Mouse (Mus musculus) kidney, adult 2 months (tissue): ENCODE measurements around the gene Sugp2. TPM values are rescaled to one million over a fixed set of nuclear protein-coding genes. Genes with fewer than 3 reads are reported as not detected.

Experiments
- DNase-seq: peaks from one replicate; pipeline ENCODE4 v3.0.0; 2021
- H3K27ac ChIP-seq: fragments of 200-500 bp; 2 replicates; pipeline ENCODE4 v1.5.1; 2012; ENCODE audit warnings: low read depth, low read length, control low read depth, inconsistent platforms; ENCODE audit not compliant: insufficient read depth
- H3K27me3 ChIP-seq: fragments of 200-500 bp; replicated peaks from 2 replicates; pipeline ENCODE4 v1.6.1; 2012; ENCODE audit warnings: mild to moderate bottlenecking, moderate library complexity, low read length, inconsistent platforms; ENCODE audit not compliant: control insufficient read depth, insufficient read depth
- H3K36me3 ChIP-seq: fragments of 200-500 bp; 2 replicates; pipeline ENCODE4 v1.6.1; 2012; ENCODE audit warnings: mild to moderate bottlenecking, moderate library complexity, low read length, inconsistent platforms; ENCODE audit not compliant: control insufficient read depth, insufficient read depth
- H3K4me1 ChIP-seq: fragments of 200-500 bp; 2 replicates; pipeline ENCODE4 v1.6.1; 2011; ENCODE audit warnings: low read length; ENCODE audit not compliant: control insufficient read depth, insufficient read depth
- H3K4me3 ChIP-seq: fragments of 200-500 bp; 2 replicates; pipeline ENCODE4 v1.5.1; 2011; ENCODE audit warnings: mild to moderate bottlenecking, low read depth, low read length, control low read depth; ENCODE audit not compliant: insufficient read depth
- CTCF ChIP-seq: fragments of 200-500 bp; conservative IDR thresholded peaks from 2 replicates; pipeline ENCODE4 v1.5.1; 2011; ENCODE audit warnings: low read depth, mild to moderate bottlenecking, control low read depth, low read length, moderate library complexity, mixed read lengths; ENCODE audit not compliant: insufficient read depth, insufficient read length
- POLR2A ChIP-seq: fragments of 200-500 bp; IDR thresholded peaks from one replicate; pipeline ENCODE4 v1.6.1; 2011; ENCODE audit warnings: low read depth, low read length, control low read depth
- WGBS: fragments of 180-500 bp; shearing (Covaris S2); methylation state at CpG from one replicate; pipeline ENCODE4 v1.1.7; 2018; 5-methylcytosine and 5-hydroxymethylcytosine counted together
- polyA plus RNA-seq: library from polyadenylated mRNA; depleted of rRNA; stranded (reverse); fragments of >200 nt; gene quantifications from 2 replicates; pipeline ENCODE4 v1.2.3, GENCODE M21; 2012

The Sugp2 gene
- polyA plus RNA-seq, 1 experiment: 20.2 TPM

- Histone ChIP-seq H3K36me3 (no peaks in the 10 kb centered on the region), H3K27me3 (no peaks in the 10 kb centered on the region), H3K4me1 (peaks cover 9% of the 10 kb centered on the region; the same call in 1 of the 2 replicates), H3K27ac (no peak overlapping the region), H3K4me3 (no peak overlapping the region)
- DNase-seq: peak; percentile 63
- 78% methylated on average over 3 of the region's 3 CpGs for WGBS
- TF ChIP-seq CTCF: no peak
- TF ChIP-seq POLR2A: no peak
Observed at GRCm38 (mm10) chr8:70276476-70276875, 42.5 kb downstream of the Sugp2 start.

DNA sequence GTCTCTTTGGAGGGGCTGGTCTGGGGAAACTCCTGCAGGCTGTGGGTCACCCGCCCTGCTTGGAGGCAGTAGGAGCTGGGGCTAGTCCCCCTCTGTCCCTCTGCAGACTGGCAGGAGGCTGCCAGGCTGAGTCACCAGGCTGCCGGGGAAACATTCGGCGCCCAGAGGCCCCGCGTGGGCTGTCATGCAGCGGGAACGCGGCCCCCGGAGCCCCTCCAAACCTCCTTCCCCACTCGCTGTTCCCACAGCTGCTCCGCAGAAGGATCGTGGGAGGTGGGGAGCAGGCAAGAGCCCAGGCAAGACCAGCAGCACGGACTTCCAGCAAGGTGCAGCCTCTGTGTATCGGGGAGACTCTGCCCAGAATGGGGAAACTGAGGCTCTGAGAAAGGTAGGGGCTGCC, 44.1 kb downstream of the Sugp2 start:
- no peaks in the 10 kb centered on the region for H3K36me3 ChIP-seq
- H3K4me3 ChIP-seq: no peak overlapping the region
- peaks cover 7% of the 10 kb centered on the region for H3K4me1 ChIP-seq
- no peaks in the 10 kb centered on the region for H3K27me3 ChIP-seq
- TF ChIP-seq POLR2A: no peak
- no peak for TF ChIP-seq CTCF
- DNase-seq: no peak
- H3K27ac ChIP-seq: no peak overlapping the region
- 49% methylated on average over 15 of the region's 15 CpGs for WGBS

DNA sequence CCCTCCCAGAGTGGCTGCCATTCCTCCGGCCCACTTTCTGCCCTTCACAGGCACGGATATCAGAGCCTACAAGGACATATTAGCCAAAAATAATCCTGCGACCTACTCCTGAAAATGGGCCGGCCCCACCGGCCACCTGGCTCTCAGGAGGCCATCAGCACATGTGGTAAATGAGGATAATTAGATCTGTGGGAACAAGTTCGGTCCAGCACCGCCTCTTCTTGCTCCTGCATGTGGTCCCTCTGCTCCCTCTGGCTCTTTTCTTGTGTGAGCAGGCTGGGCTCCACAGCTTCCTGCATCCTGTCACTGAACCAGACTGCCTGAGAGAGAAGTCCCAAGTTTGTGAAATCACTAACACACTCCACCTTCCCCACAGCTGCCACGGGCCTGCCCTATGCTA, 45.2 kb downstream of the Sugp2 start:
- H3K36me3 ChIP-seq: no peaks in the 10 kb centered on the region
- no peaks in the 10 kb centered on the region for H3K27me3 ChIP-seq
- no peak for TF ChIP-seq POLR2A
- TF ChIP-seq CTCF: no peak
- DNase-seq: no peak
- H3K4me1 ChIP-seq: peaks cover 4% of the 10 kb centered on the region; the same call in 1 of the 2 replicates
- H3K27ac ChIP-seq: no peak overlapping the region
- WGBS: 63% methylated on average over 8 of the region's 8 CpGs
- no peak overlapping the region for H3K4me3 ChIP-seq

GRCm38 (mm10) chr8:70281001-70281400, 47.0 kb downstream of the Sugp2 start:
- no peak for TF ChIP-seq CTCF
- no peak for TF ChIP-seq POLR2A
- H3K4me1 ChIP-seq: peaks cover 4% of the 10 kb centered on the region; the same call in 1 of the 2 replicates
- no peak overlapping the region for H3K4me3 ChIP-seq
- 50% methylated on average over 3 of the region's 3 CpGs for WGBS
- H3K27ac ChIP-seq: no peak overlapping the region
- H3K36me3 ChIP-seq: no peaks in the 10 kb centered on the region
- H3K27me3 ChIP-seq: no peaks in the 10 kb centered on the region
- DNase-seq: no peak

DNA sequence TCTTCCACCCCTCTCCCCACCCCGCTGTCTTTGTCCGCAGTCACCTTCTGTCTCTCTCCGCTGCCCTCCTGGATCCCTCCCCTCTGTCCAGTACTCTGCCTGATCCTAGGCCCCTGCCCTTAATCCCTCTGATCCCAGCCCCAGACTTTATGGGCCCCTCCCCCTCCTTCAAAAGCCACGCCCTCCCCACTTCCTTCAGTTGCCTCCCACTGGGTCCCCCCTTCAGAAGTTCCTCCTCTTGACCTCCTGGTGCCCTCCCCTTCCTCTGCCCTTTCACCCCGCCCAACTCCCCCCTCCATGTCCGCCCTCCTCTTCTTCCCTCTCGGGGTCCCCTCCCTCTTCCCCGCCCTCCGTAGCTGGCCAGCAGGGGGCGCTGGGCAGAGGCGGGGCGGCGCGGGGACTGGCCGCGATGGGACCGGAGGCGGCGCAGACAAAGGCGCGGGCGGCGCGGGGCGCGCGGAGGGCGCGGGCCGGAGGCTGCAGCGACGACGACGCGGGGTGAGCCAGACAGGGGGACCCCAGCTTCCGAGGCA, 48.6 kb downstream of the Sugp2 start, which contains the start of gene Homer3:
TSS of gene Homer3 (plus strand) at position 225 of the 533 bp plus-strand sequence.
- Histone ChIP-seq H3K27me3 (no peaks in the 10 kb centered on the region), H3K4me1 (peaks cover 4% of the 10 kb centered on the region; the same call in 1 of the 2 replicates), H3K27ac (peak within 1 kb of the TSS; percentile 7), H3K36me3 (no peaks in the 10 kb centered on the region), H3K4me3 (peak within 1 kb of the TSS; percentile 88)
- TF ChIP-seq CTCF: peak; percentile 60
- no peak for TF ChIP-seq POLR2A
- WGBS: 1% methylated on average over 32 of the region's 36 CpGs
- peak; percentile 94 for DNase-seq

GRCm38 (mm10) chr8:70283136-70284077, 49.4 kb downstream of the Sugp2 start:
- TF ChIP-seq POLR2A: no peak
- TF ChIP-seq CTCF: no peak
- H3K27ac ChIP-seq: 0 out of 2 replicates have a peak overlapping the region, but pooled peaks have one; percentile 7
- peak overlapping the region; percentile 88 for H3K4me3 ChIP-seq
- no peaks in the 10 kb centered on the region for H3K27me3 ChIP-seq
- 2% methylated on average over 55 of the region's 55 CpGs for WGBS
- DNase-seq: peak; percentile 28
- peaks cover 4% of the 10 kb centered on the region; the same call in 1 of the 2 replicates for H3K4me1 ChIP-seq
- H3K36me3 ChIP-seq: no peaks in the 10 kb centered on the region

- TF ChIP-seq POLR2A: no peak
- no peak for TF ChIP-seq CTCF
- peaks cover 4% of the 10 kb centered on the region; the same call in 1 of the 2 replicates for H3K4me1 ChIP-seq
- H3K36me3 ChIP-seq: no peaks in the 10 kb centered on the region
- no peak overlapping the region for H3K27ac ChIP-seq
- no peak overlapping the region for H3K4me3 ChIP-seq
- H3K27me3 ChIP-seq: no peaks in the 10 kb centered on the region
- no peak for DNase-seq
- 53% methylated on average over 5 of the region's 5 CpGs for WGBS
Observed at GRCm38 (mm10) chr8:70284421-70284820, 50.4 kb downstream of the Sugp2 start.
